Mouse (Mus musculus) small intestine, adult 2 months (tissue): ENCODE measurements around the gene Ndufaf8.

Experiments used
- CTCF ChIP-seq: fragments of 200-500 bp; IDR thresholded peaks from 2 replicates; pipeline ENCODE4 v1.5.1; 2012; ENCODE audit warnings: low read depth, mild to moderate bottlenecking, control low read depth, inconsistent platforms, low read length, moderate library complexity, mixed read lengths; ENCODE audit not compliant: insufficient replicate concordance, insufficient read length; ENCODE audit errors: extremely low read depth
- POLR2A ChIP-seq: fragments of 200-500 bp; IDR thresholded peaks from 2 replicates; pipeline ENCODE4 v1.6.1; 2012; ENCODE audit warnings: low read depth, mild to moderate bottlenecking, control low read depth, inconsistent platforms, low read length, moderate library complexity

- TF ChIP-seq CTCF (no peak), POLR2A (no peak)
Measured at GRCm38 (mm10) chr11:120092817-120093591, 5.7 kb upstream of the Ndufaf8 start.
